Mouse (Mus musculus): ENCODE results near the gene Gm2026. TPM values are rescaled to one million over a fixed set of nuclear protein-coding genes. Genes with fewer than 3 reads are reported as not detected.

Gene Gm2026
- 21.3 and 28.0 TPM in 2 replicates for polyA plus RNA-seq (2015; fragmentation: Nextera tagmentation; extraction: Ambion mirVana)

GRCm38 (mm10) chr2:175965031-175965430, at the start of gene Gm2026:
TSS of gene Gm2026 (plus strand) at chr2:175965331.

GRCm38 (mm10) chr2:175931000-175931399, 34.1 kb upstream of the Gm2026 start, which contains the start of gene Zfp966:
TSS of gene Zfp966 (minus strand) at chr2:175931100.

Other genes with a start within 250 kb of the Gm2026 start
- 3.1 TPM in 1 of 2 replicates, not detected in the other for gene Gm2007, start 223.8 kb upstream of the Gm2026 start, polyA plus RNA-seq (2015; fragmentation: Nextera tagmentation; extraction: Ambion mirVana)
- gene Gm14288, start 164.2 kb upstream of the Gm2026 start, polyA plus RNA-seq (2015; fragmentation: Nextera tagmentation; extraction: Ambion mirVana), result 1.8 and 2.3 TPM in 2 replicates
- 34.2 and 38.5 TPM in 2 replicates for gene Gm6710, start 96.1 kb upstream of the Gm2026 start, polyA plus RNA-seq (2015; fragmentation: Nextera tagmentation; extraction: Ambion mirVana)
- 0.49 and 0.65 TPM in 2 replicates for gene Zfp966, start 34.2 kb upstream of the Gm2026 start, polyA plus RNA-seq (2015; fragmentation: Nextera tagmentation; extraction: Ambion mirVana)
- 0.29 and 0.32 TPM in 2 replicates for gene Gm2004, start 184.5 kb downstream of the Gm2026 start, polyA plus RNA-seq (2015; fragmentation: Nextera tagmentation; extraction: Ambion mirVana)

All from neural tube, postnatal 0 days (tissue).